Mouse (Mus musculus) c-Kit-positive CD71-negative TER-119-negative erythroid progenitor cells, embryonic 14.5 days (primary cell): ENCODE measurements around the gene Dock9.

Experiments
- DNase-seq: peaks from one replicate; pipeline ENCODE4 v3.0.0-alpha.2; 2013; ENCODE audit warnings: low read depth

Gene Dock9

DNA sequence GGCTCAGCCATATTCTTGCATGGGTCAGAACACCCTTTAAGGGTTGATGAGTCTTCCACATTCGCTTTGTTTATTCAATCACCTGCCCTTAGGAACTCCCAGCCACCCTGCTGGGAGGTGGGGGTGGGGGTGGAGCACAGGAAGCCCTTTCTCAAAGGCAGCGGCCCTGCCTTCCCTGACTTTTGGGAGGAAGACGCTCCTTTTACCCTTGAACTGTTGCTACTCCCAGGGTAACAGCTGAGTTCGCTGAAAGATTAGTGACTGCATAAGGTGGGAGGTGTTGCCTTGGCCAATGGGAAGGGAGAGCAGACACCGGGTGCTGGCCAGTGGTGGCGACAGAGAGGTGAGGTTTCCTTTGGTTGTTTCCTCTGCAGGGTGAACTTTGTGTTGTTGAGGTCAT is 291.3 kb downstream of the Dock9 start:
- DNase-seq = no peak

- DNase-seq = no peak
Measured at GRCm38 (mm10) chr14:121505485-121505860, 292.2 kb downstream of the Dock9 start.

DNA sequence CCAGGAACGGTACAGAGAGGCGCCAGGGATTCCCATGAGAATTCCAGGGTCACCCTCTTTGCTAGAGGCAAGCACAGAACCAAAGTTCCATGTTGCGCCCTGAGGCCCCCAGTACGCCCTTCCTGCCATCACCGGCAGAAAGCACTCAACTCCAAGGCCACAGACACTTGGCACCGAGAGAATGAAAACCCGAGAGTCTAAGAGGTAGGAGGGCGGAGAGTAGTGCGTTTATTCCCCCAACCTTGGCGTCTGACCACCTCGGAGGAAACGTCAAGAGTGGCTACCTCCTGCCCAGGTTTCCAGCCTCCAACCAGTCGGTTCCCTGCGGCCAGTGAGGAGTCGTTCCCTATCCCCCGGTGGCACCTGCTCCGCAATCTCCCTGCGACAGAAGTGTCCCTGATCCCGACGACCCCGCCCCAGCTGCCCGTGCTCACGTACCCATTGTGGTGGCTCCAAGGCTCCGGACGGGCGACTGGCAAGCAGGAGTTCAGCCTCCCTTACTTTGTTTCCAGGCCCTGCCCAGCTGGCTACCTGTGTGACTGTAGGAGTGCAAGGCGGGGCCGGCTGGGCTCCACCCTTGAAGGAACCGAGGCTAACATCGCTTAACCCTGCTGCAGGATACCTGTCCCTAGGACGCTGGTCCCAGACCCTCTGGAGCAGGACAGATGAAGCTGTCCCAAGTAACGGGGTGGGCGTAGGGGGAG is 292.7 kb downstream of the Dock9 start, which contains the start of gene Slc15a1:
Gene Slc15a1 (minus strand): TSS at position 472 of the 704 bp plus-strand sequence.
- DNase-seq = no peak

GRCm38 (mm10) chr14:121500577-121500976 is 297.1 kb downstream of the Dock9 start:
- DNase-seq = no peak

- no peak for DNase-seq
Measured at GRCm38 (mm10) chr14:121499769-121500168, 297.9 kb downstream of the Dock9 start.

DNA sequence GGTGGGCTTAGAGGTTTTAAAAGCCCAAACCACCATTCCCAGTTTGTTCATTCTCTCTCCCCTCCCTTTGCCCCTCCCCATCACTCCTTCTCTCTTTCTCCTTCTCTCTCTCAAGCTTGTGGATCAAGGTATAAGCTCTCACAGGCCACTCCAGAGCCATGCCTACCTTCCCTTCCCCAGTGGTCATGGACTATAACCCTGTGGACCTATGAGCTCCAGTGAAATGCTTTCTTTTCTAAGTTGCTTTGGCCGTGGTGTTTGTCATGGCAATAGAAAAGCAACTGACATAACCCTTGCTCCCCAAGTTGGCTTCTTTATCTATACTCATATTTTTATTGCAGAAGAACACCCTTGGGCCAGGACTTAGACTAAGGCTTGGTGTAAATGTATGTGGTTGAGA is 299.8 kb downstream of the Dock9 start:
- no peak for DNase-seq

DNA sequence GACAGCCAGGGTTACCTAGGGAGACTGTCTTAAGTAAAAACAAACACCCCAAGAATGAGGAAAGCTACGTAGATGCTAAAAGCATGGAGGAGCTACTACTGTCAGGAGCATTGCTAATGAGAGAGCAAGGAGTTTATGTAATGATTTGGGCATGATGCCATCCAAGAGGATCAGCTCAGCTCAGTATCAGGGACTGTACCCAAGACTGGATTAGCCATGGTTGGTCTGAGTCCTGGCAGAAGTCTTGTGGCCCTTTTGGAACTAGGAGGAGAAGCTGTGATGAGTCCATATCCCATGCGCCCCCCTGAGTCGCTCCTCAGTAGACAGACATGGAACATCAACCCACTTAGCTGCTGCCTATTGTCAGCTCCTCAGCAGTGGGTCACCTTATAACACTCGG is 301.9 kb downstream of the Dock9 start:
- no peak for DNase-seq

- no peak for DNase-seq
Measured at GRCm38 (mm10) chr14:121495120-121495519, 302.5 kb downstream of the Dock9 start.

GRCm38 (mm10) chr14:121494238-121494637 is 303.4 kb downstream of the Dock9 start:
- DNase-seq = no peak

DNA sequence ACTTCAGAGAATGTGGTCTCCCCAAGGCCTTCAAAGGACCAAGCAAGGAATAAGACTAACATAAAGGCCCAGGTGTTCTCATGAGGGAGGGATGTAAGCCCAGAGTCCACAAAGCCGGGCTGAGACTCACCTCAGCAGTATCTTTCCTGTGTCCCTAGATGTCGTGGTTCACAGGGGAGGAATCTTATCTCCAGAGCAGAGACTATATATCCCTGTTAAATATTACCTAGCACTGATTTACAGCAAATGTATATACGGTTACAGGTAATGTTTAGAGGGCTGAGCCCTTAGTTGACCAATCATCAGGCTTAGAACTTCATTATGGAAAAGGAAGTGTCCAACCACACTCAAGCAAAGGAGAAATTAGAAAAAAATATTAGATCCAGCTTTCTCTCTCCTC is 303.9 kb downstream of the Dock9 start:
- no peak for DNase-seq

GRCm38 (mm10) chr14:121492328-121492727 is 305.3 kb downstream of the Dock9 start:
- DNase-seq = no peak
